Mouse (Mus musculus): ENCODE measurements around the gene Pcmtd2.
A peak's percentile ranks its signal among the peaks of the same experiment; 100 is the strongest.
"Not testable (repeated sequence)": the region's sequence is repeated elsewhere in the genome, so short reads cannot be mapped to it uniquely, and the experiment has no call there.

The Pcmtd2 gene

DNA sequence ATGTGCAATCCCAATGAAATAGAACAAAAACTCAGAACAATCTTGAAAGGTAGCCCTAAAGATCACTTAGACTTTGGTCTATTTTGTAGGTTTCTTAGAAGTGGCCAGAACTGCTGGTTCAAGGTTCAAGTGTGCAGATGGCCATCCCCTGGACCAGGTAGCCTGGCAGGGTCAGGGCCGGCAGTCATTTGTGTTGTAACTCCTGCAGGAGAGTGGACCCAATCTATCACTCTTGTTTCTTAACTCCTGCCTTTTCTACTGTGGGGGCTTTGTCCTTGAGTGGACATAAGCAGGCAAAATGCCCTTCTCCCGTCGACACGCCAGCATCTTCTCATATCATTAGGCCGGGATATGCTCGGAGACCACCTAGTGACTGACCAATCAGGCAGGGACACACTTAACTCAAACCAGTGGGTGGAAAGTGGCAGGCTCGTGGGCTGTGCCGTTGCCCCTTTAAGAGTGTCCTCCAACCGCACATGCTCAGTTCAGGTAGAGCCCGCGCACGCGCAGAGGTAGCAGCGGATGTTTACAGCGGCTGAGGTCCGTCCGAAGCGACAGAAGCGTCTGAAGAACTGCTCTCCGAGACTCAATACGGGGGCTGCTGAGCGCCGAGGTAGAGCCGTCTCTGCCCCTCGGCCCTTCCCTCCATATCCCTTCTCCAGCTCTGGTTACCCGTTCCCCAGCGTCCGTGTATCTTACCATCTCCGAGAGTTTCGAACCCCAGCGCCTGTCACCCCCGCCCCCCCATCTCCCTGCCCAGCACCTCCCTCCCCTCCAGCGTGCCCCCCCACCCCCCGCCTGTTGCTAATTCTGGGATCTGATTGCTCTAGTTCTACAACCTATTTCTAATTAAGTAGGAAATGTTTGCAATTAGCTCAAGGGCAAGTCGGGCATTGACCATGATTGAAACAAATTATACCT lies at the start of gene Pcmtd2:
Gene Pcmtd2, plus strand, starts transcription at position 483 of the 921 bp plus-strand sequence.
- peak; percentile 90 for DNase-seq (ENCODE audit: low read depth, low spot score)

DNA sequence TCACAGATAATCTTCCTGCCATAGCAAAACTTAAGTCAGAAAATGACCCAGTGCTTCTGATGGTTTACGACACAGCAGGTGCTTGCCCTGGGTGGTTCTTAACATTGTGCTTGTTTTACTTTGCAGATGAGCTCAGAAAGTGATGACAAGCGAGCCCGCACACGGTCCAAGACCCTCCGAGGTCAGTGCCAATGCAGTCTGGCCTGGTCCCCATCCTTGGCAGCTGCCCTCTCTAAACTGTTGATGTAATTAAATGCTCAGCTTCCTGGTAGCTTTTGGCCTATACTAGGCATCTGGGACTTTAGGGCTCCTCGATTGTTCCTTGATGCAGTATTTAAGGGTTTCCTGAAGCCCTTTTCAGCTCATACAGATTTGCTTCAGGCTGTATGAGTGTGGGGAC lies 48.3 kb upstream of the Pcmtd2 start:
- no peak for DNase-seq (ENCODE audit: low read depth, low spot score)

DNA sequence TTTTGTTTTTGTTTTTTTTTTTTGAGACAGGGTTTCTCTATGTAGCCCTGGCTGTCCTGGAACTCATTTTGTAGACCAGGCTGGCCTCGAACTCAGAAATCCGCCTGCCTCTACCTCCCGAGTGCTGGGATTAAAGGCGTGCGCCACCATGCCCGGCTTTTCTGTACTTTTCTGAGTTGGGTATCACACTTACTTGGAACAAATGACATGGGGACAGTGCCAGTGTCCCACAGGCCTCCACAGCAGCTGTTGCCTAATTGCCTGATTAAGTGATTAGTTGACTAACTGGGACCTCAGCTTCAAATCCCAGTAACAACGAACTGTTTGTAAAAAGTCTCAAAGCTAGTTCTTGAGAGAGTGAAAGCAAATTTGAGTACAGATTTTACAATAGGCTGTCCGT lies 44.5 kb upstream of the Pcmtd2 start:
- DNase-seq (ENCODE audit: low read depth, low spot score): not testable (repeated sequence)

DNA sequence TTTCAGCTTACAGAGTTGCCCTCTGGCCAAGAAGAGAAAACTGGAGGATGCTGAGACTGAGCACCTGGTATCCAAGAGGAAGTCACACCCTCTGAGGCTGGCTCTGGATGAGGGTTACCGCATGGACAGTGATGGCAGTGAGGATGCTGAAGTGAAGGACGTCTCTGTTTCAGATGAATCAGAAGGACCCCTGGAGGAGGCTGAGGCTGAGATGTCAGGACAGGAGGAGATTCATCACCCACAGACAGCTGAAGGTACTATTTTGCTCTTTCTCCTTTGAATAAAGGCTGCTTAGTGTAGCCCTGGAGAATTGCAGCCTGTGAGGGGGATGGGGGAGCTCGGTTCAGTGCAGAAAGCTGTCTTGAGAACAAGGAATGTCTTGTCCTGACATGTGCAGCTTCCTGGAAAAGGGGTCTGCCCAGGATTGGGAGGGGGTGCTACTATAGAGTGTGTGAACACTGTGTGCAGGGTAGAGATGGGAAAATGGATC lies 42.0 kb upstream of the Pcmtd2 start:
- DNase-seq (ENCODE audit: low read depth, low spot score): no peak

DNA sequence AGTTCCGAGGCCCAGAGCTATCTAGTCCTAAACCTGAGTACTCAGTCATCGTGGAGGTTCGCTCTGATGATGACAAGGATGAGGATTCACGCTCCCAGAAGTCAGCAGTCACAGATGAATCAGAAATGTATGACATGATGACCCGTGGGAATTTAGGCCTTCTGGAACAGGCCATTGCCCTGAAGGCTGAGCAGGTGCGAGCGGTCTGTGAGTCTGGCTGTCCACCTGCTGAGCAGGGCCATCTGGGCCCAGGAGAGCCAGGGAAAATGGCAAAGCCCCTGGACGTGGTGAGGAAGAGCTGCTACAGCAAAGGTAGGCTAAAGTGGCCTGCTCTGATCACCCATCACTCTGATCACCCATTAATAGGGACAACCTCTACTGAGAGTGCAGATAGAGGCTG lies 40.0 kb upstream of the Pcmtd2 start:
- no peak for DNase-seq (ENCODE audit: low read depth, low spot score)

DNA sequence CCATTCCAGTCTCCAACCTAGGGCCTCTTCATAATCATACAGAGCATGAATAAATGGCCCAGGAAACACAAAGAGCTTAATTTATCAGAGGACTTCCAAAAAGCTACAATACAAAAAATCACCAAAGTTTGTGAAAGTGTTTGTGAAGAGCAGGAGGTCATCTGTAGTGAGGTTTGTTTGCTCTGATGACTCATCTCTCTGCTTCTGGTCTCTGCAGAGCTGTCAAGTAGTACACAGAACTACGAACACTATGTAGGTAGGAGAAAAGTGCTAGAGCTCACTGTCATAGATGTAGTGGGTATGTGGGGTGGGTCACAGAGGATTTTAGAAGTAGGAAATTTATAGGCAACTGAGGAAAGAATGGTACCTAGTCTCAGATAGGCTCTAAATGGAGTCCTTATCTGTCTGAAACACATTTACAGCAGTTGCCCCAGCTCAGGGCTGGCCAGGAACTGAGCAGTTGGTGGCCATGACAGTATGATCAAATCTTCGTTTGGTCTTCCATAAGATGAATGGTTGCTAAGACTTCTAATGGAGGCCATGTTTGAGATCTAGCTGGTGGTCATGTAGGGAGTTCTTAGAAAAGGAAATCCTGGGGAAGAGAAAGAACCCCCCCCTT lies 8.5 kb upstream of the Pcmtd2 start:
- DNase-seq (ENCODE audit: low read depth, low spot score): no peak

DNA sequence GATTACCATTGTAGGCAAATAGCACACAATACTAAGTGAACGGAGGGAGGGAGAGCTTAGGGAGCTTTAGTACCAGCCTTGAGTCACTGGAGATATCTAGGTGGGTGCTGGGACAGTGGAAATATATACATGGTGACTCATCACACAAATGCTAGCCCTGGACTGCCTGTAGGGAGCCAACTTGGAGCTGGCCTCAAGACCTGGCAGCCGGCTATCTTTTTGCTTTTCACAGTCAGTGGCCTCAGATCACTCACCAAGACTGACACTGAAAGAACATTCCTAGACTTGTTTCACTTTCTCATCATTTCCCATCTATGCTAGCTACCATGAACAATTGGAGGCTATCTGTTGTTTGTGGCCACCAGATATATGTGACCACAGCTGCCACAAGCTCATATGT lies 4.9 kb upstream of the Pcmtd2 start:
- DNase-seq (ENCODE audit: low read depth, low spot score): no peak

DNA sequence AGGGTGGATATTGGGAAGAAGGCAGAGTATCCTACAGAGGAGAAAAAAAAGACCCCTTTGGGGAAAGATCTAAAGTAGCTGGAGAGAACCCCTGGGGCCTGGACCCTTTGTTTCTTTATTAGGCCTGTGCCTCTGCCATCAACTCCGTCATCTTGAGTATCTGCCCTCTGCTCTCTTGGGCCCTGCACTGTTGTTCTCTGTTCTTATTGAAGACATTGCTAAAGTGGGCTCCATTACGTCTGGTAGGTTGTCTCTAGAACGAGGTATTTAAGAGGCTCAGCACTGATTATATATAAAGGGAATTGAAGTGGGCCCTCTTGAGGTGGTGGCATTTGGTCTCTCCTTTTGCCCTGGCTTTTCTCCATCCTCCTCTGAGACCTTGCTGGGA lies 633 bp downstream of the Pcmtd2 start:
- DNase-seq (ENCODE audit: low read depth, low spot score): no peak

DNA sequence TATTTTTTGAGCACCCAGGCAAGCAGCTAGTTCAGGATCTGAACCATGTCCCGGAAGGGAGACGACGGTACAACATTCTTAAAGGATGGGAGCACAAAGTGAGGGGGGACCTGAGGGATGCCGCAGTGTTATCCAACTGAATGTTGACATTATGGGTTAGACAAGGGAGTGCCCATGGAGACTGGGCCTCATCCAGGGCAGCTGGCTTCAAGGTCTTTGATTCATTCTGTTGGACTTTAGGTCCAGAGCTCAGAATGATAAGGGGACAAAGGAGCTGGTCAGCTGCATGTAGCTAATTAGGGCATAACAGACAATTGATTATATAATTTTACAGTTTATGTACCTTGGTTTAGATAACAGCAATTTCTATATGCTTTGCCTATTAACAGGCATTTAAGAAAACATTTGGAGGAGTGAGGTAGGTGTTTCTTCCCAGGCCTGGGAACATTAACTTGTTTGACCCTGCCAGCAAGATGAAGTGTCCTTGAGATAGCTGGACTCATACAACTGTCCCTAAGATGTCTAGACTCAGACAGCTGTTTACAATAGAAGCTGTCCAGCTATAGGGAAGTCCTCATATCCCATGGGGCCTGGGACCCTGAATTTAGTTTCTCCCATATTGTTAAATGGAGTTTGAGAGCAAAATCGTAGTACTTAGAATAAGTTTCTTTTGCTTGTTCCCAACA lies 8.2 kb downstream of the Pcmtd2 start:
- no peak for DNase-seq (ENCODE audit: low read depth, low spot score)

DNA sequence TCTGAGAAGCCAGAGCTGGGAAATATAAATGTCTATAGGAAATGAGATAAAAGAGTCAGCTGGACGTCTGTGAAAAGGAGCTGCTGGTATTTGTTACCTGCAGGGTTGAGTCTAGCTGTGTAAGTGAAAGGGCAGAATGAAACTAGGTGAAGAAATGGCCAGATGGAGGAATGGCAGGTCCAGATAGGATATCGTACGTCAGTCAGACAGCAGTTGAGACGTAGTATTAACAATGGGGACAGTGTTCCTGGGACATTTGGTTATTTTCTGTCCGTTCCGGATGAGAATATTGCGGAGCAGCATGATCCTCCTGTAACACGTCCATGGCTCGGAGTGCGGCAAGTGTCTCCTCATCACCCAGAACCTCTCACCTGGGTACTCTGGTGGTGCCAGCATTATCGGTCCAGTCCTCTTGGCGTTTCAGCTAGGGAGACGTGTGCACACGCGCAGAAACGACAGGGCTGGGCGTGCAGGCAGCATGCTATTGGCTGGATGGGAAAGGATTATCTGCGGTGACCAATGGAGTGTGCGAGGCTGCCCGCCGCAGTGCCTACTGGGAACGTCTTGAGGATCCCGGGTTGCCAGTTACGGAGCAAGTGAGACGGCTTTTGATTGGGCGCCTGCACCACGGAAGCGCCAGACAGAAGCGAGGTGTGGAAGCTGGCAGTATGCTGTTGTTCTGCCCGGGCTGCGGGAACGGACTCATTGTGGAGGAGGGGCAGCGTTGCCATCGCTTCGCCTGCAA lies 26.3 kb downstream of the Pcmtd2 start, which contains the start of gene Polr3k:
Gene Polr3k, plus strand, starts transcription at position 547 of the 745 bp plus-strand sequence.
- DNase-seq (ENCODE audit: low read depth, low spot score): peak; percentile 96

DNA sequence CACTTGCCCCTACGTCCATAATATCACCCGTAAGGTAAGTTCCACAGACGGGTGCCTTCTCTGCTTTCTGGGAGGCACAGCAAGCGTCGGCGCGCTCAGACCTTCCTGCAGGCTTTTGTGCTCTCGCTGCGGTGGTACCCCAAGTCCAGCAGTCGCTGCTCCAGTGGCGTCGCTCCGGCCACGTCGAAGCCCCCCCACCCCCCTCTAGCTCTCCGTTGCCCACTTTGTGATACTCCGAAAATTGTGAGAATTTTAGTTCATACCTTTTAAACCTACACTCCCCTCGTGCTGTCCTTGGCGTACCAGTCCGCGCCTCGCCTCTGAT lies 26.8 kb downstream of the Pcmtd2 start:
- no peak for DNase-seq (ENCODE audit: low read depth, low spot score)

DNA sequence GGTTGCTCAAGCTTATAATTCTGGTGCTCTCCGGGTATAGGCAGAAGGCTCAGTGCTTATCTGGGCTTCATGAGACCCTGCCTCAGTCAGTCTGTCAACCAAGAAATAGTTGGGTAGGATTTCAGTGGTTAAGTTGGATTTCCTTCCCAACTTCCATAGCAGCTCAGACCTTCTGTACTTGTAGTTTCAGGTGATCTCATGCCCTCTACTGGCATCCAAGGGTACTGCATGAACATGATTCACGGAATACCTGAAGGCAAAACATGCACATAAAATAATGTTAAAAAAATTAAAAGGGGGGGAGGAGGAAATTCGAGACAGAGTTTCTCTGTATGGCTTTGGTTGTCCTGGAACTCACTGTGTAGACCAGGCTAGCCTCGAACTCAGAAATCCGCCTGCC lies 29.3 kb downstream of the Pcmtd2 start:
- peak; percentile 68 for DNase-seq (ENCODE audit: low read depth, low spot score)

DNA sequence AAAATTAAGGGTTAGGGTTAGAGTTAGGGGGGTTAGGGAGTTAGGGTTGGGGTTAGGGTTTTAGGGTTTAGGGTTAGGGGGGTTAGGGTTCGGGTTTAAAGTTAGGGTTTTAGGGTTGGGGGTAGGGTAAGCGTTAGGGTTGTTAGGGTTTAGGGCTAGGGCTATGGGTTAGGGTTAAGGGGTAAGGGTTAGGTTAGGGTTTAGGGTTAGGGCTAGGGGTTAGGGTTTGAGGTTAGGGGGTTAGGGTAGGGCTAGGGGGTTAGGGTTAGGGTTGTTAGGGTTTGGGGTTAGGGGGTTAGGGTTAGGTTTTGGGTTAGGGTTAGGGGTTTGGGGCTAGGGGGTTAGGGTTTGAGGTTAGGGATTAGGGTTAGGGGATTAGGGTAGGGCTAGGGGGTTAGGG lies 33.4 kb downstream of the Pcmtd2 start:
- DNase-seq (ENCODE audit: low read depth, low spot score): no peak

DNA sequence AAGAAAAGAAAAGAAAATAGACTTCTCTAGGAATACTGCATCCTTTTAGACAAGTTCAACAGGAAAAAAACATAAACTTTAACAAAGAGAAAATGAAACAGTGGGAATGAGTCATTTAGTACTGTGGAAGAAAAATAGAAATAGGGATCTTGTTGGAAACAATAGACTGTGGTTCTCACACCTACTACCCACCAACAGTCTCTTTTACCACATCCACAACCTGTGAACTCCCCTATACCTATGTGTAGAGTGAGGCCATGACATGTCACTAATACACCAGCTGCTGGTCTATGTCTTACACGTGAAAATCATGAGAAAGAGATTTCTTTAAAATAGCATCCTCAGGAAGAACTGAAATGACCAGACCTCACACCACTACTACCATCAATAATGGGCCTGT lies 41.2 kb downstream of the Pcmtd2 start:
- peak; percentile 23 for DNase-seq (ENCODE audit: low read depth, low spot score)

DNA sequence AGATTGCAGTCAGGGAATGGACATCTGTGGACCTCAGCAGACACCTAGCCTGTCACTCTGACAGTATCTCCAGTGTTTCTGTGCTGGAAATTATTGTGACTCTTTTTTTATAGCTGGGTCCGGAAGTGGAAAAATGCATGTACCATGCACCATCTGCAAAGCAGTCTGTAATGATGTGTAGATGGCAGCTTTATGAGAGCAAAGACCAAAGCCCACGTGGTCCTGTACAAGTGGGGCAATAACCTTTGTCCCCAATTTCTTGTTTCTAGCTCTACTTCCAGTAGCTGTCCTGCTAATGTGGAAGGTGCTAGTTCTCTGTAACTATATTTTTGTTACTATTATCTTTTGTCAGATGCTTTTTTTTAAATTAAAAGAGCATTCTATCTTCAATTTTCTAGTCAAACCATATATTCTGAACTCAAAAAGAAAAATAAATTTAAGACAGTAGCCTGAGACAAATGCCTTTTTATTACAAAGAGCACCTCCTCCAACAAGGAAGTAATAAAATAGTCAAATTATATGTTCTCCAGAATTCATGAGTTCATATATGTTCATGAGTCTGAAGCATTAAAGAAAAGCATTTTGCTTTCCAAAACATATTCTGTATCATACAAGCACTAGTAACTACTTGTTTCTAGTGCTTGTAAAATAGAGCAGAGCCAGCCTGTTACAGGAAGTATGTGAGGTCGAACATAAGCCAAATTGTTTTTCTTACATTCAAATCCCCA lies 45.5 kb downstream of the Pcmtd2 start:
- DNase-seq (ENCODE audit: low read depth, low spot score): no peak

Data from CD4-positive helper T cell, adult 2 months (primary cell).